Mouse (Mus musculus) cerebellum, adult 2 months (tissue): ENCODE data around the gene Dbndd1.

ENCODE experiments used
- CTCF ChIP-seq: fragments of 200-500 bp; IDR thresholded peaks from 2 replicates; pipeline ENCODE4 v1.5.1; 2011; ENCODE audit warnings: low read depth, mild to moderate bottlenecking, control low read depth, low read length, moderate library complexity, borderline replicate concordance; ENCODE audit not compliant: insufficient read depth
- POLR2A ChIP-seq: fragments of 200-500 bp; IDR thresholded peaks from 2 replicates; pipeline ENCODE4 v1.6.1; 2011; ENCODE audit warnings: low read length, control low read depth, borderline replicate concordance; ENCODE audit not compliant: insufficient read depth

DNA sequence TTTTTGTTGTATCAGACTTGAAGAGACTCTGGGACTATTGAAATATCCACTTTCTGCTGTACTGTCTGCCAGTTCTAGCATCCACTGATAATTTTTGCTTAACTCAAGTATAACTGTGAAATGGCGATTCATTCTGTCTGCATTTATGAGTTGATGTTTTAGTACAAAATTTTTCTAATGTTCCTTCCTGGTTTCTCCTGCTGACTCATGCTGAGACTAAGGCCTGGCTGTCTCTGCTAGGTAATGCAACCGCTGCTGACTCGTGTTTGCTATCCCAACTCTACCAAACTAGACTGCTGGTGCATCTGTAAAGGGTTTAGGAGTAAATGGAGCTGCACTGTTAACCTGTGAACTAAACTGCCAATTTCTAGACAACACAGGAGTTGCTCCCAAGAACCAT is 47.8 kb downstream of the Dbndd1 start:
- TF ChIP-seq POLR2A, result no peak
- TF ChIP-seq CTCF, result no peak
